Mouse (Mus musculus): ENCODE measurements around the gene Slit3.

DNA sequence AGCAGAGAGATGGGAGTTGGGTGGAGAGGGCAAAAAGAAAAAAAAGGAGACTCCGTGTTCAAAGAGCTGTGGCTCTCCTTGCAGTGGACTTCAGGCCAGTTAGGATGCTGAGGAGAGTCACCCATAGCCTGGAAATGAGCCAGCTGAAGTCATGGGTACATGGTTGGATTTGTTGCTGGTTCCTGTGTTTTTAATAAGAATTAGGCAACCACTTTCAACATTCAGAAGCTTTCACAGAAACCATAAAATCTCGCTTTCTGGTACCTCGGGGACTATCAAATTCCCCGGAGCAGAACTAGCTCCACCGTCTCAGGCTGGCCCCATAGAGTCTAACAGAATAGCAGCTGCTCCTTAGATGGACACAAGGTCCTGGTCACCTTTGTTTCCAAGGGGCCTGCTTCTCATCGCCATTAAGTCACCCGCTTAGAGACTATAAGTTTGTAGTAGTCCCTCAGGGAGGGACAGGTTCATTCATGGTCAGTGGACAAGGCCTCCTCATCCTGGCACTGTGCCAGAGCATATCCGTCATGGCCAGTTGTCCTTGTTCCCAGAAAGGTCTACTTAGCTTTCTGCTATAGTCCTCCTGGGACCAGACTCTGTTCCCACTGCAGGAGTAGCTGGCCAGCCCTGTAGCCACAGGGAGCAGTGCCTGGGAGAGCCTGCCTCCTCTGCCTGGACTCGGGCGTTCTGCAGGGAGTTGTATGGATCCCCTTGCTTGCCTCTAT is 505.3 kb downstream of the Slit3 start:
- TF ChIP-seq CTCF (conservative IDR thresholded peaks at IDR 0.05; ENCODE audit: low read length) (no peak), POU5F1 (IDR thresholded peaks at IDR 0.05; ENCODE audit: borderline replicate concordance, low read length) (no peak)

Data from E14TG2a.4 (cell line).